Mouse (Mus musculus) erythroid progenitor cell, adult 5-6 weeks (primary cell): Measurements from ENCODE around the gene Ano3. TPM values are rescaled to one million over a fixed set of nuclear protein-coding genes. Genes with fewer than 3 reads are reported as not detected.

ENCODE experiments used
- ATAC-seq: replicated peaks from 2 replicates; pipeline ENCODE4 v1.8.0; 2016; ENCODE audit warnings: moderate number of reproducible peaks, mild to moderate bottlenecking, moderate TSS enrichment, inconsistent platforms; ENCODE audit not compliant: poor library complexity, low FRiP score, severe bottlenecking
- total RNA-seq, 2 experiments: library from RNA; stranded (forward) in 1 of 2; stranded (reverse) in 1 of 2; fragments of 150-400 nt in 1 of 2; fragments of 186-747, 209-891 nt in 1 of 2; gene quantifications; 2 replicates each; pipeline versions ENCODE4 v1.2.3 to v1.2.4; 2015 to 2017; ENCODE audit warnings: low replicate concordance in 2 of 2

Ano3 gene
- total RNA-seq, 2 experiments from 2014 or later = not detected

DNA sequence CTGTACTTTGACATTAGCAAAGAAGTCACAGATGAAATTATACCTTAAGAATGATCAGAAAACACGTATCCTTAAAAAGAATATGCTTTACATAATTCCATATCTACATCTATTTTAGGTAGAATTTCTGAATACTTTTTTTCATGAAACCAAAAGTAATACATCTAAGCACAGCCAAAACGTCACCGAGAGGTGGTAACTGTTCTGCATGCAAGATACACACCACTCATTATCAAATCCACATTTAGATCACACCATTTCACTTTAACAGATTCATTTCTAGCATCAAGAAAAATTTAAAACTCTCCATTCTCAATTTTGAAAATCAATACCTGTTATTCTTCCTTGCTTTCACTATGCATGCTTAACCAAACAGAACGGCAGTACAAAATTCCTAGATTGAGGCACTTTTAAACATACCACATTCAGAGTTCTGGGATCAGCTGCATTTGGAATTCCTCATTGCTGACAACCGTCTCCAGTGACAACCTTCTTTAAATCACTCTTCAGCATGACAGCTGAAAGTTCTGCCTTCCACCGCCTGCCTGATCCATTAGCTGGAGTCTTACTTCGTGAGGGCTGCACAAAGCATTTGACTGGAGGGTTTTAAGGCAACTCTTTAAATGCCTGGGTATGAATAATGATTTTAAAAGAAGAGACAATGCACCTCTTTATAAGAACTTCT lies 111.0 kb downstream of the Ano3 start:
- ATAC-seq = no peak

GRCm38 (mm10) chr2:110816189-110816588 lies 134.5 kb downstream of the Ano3 start:
- ATAC-seq = no peak

DNA sequence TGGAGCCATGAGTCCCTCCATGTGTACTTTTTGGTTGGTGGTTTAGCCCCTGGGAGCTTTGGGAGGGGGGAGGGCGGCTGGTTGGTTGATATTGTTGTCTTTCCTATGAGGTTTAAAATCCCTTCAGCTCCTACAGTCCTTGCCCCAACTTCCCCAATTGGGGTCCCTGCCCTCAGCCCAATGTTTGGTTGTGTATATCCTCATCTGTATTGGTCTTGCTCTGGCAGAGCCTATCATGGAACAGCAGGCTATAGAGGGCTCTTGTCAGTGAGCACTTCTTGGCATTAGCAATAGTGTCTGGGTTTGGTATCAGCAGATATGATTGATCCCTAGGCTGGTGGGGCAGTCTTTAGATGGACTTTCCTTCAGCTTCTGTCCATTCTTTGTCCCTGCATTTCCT lies 135.8 kb downstream of the Ano3 start:
- no peak for ATAC-seq

GRCm38 (mm10) chr2:110806302-110807093 lies 144.2 kb downstream of the Ano3 start:
- no peak for ATAC-seq

DNA sequence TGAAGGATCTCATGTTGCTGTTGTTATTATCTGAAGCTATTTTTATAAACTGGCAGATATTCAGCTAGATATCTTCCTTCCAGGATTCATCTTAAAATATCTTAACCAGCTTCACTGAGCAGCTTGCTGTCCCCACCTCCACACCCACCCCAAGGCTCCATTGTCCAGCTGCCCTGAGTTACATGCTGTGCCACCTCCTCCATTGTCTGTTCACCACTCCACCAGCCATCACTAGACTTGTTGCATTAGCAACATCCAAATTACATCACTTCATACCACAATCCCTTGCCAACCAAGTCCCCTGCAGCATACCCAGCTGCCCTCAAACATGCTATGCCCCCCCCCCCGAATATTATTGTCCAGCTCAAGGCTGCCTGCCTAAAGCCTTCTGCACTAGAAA lies 154.8 kb downstream of the Ano3 start:
- no peak for ATAC-seq

GRCm38 (mm10) chr2:110795433-110795832 lies 155.3 kb downstream of the Ano3 start:
- no peak for ATAC-seq

GRCm38 (mm10) chr2:110787396-110787795 lies 163.3 kb downstream of the Ano3 start:
- ATAC-seq = no peak

DNA sequence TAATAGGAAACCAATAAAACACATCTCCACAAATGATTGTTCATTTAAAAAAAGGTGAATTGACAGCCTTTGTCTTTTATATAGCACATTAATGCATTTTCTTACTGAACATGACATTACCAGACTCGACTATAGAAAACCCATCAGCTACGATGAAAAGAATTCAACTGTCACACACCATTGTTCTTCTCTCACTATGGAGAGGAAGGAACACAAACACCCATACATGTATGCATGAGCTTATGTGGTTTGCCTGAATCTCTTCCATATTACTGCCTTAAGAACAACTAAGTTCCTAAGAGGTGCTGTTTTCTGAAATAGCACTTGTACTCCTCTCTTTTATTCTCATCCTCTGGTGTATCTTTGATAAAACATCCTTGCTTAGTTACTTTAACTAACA lies 191.3 kb downstream of the Ano3 start:
- ATAC-seq = no peak

DNA sequence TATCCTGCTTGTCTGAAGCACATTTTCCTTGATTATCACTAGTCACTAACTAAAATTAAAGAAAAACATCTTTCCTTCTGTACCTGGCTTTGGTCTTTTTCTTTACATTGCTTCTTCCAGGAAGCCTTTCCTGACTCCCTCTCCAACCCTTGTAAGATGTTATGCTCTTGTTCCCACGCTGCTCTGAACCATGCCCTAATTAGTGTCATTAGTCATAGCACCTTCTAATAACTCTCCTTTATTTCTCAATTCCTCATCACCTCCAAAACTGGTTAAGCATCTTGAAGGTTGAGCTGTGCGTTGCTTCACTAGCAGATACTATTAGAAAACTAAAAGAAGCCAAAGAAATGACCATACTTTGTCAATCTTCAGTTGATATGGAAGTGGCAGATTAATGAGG lies 193.2 kb downstream of the Ano3 start:
- ATAC-seq = no peak

DNA sequence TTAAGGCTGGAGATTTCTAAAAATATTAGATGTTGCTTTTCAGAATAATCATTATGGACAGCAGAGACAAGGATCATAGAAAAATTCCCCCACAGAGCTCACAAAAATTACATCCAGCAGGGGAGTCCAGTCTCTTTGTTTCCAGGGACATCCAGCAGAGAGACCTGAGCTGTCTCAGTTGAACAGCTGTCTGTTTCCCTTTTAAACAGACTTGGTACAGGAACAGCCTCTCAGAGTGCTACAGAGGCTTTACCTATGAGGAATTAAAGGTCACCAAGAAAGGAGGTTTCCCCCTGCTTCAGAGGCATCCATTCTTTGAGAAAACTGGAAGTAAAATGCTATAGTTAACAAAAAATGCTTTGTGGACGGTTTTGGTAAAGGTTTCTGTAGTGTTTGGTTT lies 210.2 kb downstream of the Ano3 start:
- ATAC-seq = no peak

DNA sequence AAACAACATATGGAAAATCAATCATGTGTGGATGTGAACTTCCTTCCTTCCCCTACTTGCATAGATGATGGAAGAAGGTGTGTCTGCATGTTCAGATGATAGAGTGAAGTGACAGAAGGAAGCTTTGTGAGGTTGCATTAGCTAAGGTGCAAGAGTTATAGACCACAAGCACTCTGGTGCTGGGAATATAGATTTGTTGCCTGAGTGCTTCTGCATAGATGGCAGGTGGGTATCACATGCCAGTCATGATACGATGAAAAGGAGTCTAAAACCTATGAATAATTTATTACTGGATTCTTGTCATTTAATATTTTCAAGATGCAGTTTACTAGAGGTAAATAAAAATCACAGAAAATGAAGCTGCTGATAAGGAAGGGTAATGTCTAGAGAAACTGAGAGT lies 210.9 kb downstream of the Ano3 start:
- ATAC-seq = no peak

GRCm38 (mm10) chr2:110737981-110738380 lies 212.7 kb downstream of the Ano3 start:
- ATAC-seq = no peak

DNA sequence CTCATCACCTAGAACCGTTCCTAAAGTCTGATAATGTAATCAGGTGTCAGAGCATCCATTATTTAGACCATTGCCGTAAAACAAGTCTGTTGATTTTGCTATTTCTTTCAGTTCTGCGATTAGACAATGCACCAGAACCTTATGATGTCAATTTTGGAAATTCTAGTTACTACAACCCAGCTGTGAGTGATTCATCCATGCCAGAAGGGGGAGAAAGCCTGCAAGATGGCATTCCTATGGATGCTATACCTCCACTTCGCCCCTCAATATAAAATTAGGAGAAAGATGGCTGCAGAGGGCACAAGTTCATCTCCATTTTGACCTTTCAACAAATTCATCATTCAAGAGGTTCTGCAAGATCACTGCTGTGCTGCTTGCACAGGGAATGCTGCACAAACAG lies 213.5 kb downstream of the Ano3 start:
- ATAC-seq = no peak

DNA sequence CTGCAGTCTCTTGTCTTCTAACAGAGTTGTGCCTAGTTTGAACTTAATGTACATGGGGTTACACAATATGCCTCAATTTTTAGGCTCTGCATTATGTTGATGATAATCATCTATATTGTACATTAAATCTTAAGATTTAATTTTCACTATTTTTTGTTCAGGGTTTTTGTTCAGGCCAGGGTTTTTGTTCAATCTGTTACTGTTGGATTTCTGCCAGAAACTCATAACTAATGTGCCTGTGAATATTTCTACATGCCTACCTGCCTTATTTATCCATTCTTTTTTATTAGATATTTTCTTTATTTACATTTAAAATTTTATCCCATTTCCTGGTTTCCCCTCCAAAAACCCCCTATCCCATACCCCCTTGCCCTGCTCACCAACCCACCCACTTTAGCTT lies 224.6 kb downstream of the Ano3 start:
- no peak for ATAC-seq

DNA sequence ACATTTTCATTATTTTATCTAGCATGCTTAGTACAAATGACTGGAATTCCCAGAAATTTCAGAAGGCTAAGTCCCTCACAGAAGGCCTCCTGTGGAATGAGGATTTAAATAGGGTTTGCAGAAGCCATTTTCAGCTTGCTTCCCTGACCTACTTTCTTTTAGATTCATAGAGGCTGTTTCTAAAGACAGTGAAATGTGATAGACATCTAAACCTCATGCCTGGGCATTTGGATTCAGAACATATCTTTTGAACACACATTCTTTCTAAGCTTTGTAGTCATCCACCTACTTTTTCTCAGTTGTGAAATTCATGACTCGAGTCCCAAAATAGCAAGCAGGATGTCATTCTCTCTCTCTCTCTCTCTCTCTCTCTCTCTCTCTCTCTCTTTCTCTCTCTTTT lies 228.5 kb downstream of the Ano3 start:
- no peak for ATAC-seq

- ATAC-seq = no peak
These were observed 229.4 kb downstream of the Ano3 start, which contains the start of gene Muc15 for GRCm38 (mm10) chr2:110721290-110721753. Muc15 (plus strand) TSS chr2:110721340.

DNA sequence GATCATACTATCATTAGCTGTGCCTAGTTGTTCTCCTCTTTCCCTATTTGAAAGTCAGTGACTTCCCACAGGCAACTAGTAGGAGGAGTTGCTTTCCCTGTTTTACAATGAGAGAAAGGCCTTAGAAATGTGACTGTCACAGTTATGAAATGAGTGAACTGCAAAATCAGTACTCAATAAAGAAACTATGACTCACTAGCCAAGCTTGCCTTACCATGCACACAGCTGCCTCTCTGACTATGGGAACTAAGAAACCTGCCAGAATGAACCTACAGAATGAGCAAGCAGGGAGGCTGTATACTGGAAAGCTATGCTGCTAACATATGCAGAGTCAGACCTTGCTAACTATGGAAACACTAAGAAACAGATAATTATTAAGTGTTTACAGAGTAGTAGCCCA lies 231.7 kb downstream of the Ano3 start:
- ATAC-seq = no peak

DNA sequence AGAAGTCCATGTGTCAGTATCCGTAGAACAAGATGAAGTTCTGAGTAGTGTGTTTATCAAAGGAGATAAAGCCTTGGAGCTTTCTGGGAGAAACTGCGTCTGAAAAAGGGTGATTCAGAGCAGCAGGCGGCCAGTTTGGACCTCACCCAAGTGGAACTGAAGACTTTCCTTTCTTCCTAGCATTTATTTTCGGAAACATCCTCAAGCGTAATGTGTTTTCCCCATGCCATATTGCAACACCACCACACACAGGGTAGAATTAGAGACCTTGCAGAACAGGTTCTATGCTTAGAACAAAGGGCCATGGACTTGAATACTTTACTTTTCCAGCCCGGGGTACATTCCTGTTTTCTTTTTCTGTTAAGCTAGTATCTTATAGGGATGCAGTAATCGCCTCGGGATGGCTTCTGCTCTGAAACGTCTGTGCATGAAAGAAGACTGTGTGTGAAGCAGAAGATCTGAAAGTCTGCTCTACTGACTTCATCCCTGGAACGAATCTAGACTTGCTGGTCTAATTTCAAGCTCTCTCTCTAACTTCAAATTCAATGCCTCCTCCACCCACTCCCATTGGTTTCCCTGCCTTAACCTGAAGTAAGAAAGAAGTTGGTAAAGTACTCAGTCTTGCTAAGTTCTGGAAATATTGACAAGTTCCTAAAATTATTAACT lies 240.5 kb downstream of the Ano3 start:
- no peak for ATAC-seq

DNA sequence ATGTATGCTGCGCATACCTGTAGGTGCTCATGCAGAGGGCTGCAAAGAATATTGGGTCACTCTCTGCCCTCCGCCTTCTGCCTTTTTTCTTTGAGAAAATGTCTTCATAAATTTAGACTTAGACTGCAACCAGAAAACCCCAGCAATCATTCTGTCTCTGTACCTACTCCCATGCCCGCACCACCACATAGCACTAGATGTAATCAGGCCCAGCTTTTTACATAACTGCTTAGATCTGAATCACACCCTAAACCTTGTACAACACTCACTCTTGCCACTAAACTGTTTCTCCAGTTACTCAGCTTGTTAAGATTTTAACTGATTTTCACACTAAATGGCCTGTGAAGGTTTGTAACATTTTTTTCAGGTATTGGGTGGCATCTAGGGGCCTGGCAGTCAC lies 241.3 kb downstream of the Ano3 start:
- no peak for ATAC-seq

- no peak for ATAC-seq
These were observed 279.6 kb downstream of the Ano3 start for GRCm38 (mm10) chr2:110671071-110671624.

DNA sequence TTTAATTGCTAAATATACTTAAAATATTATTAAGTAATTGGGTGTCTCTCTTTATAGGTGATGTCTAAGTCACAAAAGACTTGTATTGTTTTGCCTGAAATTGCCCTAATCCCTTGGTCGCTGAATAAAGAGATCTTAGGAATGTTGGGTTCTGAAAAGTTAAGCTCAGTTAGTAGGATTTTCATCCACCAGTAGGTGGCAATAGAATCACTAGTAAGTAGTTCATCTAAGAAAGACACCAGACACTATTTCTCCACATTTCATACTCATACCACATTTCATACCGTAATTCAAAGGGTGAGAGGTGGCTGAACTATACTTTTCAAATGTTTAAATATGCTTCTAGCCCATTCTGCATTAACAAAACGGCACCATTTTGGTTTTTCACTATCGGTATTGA lies 287.4 kb downstream of the Ano3 start:
- no peak for ATAC-seq
